Mouse (Mus musculus) intestine, embryonic 16.5 days (tissue): ENCODE measurements around the gene Phldb1. TPM values are rescaled to one million over a fixed set of nuclear protein-coding genes. Genes with fewer than 3 reads are reported as not detected.

Source experiments
- ATAC-seq: fragments of 200-750 bp; cut with Nextera tagmentation; 2 replicates; pipeline ENCODE4 v1.8.0; 2017; ENCODE audit warnings: moderate TSS enrichment, moderate library complexity
- H3K27ac ChIP-seq: fragments of 300-500 bp; sonication (generic); 2 replicates; pipeline ENCODE4 v1.5.1; 2014; ENCODE audit warnings: mild to moderate bottlenecking, low read length
- H3K27me3 ChIP-seq: fragments of 300-500 bp; sonication (generic); replicated peaks from 2 replicates; pipeline ENCODE4 v1.6.1; 2014; ENCODE audit warnings: low read length, control low read depth, mixed read lengths; ENCODE audit not compliant: control insufficient read depth, insufficient read depth
- H3K36me3 ChIP-seq: fragments of 300-500 bp; sonication (generic); 2 replicates; pipeline ENCODE4 v1.6.1; 2014; ENCODE audit warnings: low read length, control low read depth; ENCODE audit not compliant: control insufficient read depth, insufficient read depth
- H3K4me1 ChIP-seq: fragments of 300-500 bp; sonication (generic); 2 replicates; pipeline ENCODE4 v1.6.1; 2014; ENCODE audit warnings: low read length, control low read depth, mixed read lengths; ENCODE audit not compliant: control insufficient read depth, insufficient read depth
- H3K4me2 ChIP-seq: fragments of 300-500 bp; sonication (generic); 2 replicates; pipeline ENCODE4 v1.6.1; 2014; ENCODE audit warnings: low read depth, low read length, control low read depth
- H3K4me3 ChIP-seq: fragments of 300-500 bp; sonication (generic); 2 replicates; pipeline ENCODE4 v1.5.1; 2014; ENCODE audit warnings: mild to moderate bottlenecking, low read length
- H3K9ac ChIP-seq: fragments of 300-500 bp; sonication (generic); 2 replicates; pipeline ENCODE4 v1.6.1; 2014; ENCODE audit warnings: low read depth, low read length
- H3K9me3 ChIP-seq: fragments of 300-500 bp; sonication (generic); 2 replicates; pipeline ENCODE4 v1.6.1; 2016; ENCODE audit warnings: low read length, control low read depth; ENCODE audit not compliant: control insufficient read depth
- WGBS: fragments of 180-500 bp; shearing (Covaris S2); extraction: QIAGEN DNeasy Blood & Tissue Kit; methylation state at CpG from one replicate; pipeline ENCODE4 v1.1.7; 2014; 5-methylcytosine and 5-hydroxymethylcytosine counted together
- polyA plus RNA-seq: library from polyadenylated mRNA; unstranded; fragments of >200 nt; fragmentation: Nextera tagmentation; extraction: Ambion mirVana; gene quantifications from 2 replicates; pipeline ENCODE4 v1.2.1, GENCODE M21; 2015

Phldb1 gene
- polyA plus RNA-seq, 1 experiment from 2014 or later = 12.9 TPM

GRCm38 (mm10) chr9:44747341-44747740 is 12.3 kb upstream of the Phldb1 start:
- Histone ChIP-seq H3K9me3 (no peaks in the 10 kb centered on the region), H3K27me3 (no peaks in the 10 kb centered on the region), H3K4me1 (0 out of 2 replicates have a peak, but pooled peaks cover 2% of the 10 kb centered on the region), H3K9ac (no peak overlapping the region), H3K36me3 (peaks cover 16% of the 10 kb centered on the region), H3K27ac (no peak overlapping the region), H3K4me2 (no peak overlapping the region), H3K4me3 (no peak overlapping the region)
- WGBS = 95% methylated on average over 3 of the region's 3 CpGs
- no peak for ATAC-seq

GRCm38 (mm10) chr9:44746666-44747065 is 11.7 kb upstream of the Phldb1 start:
- 91% methylated on average over 3 of the region's 3 CpGs for WGBS
- Histone ChIP-seq H3K27me3 (no peaks in the 10 kb centered on the region), H3K4me1 (0 out of 2 replicates have a peak, but pooled peaks cover 2% of the 10 kb centered on the region), H3K9ac (no peak overlapping the region), H3K9me3 (no peaks in the 10 kb centered on the region), H3K36me3 (peaks cover 14% of the 10 kb centered on the region), H3K27ac (no peak overlapping the region), H3K4me3 (no peak overlapping the region), H3K4me2 (no peak overlapping the region)
- ATAC-seq = no peak

- 91% methylated on average over 7 of the region's 7 CpGs for WGBS
- Histone ChIP-seq H3K27ac (no peak overlapping the region), H3K4me3 (no peak overlapping the region), H3K4me2 (no peak overlapping the region), H3K4me1 (0 out of 2 replicates have a peak, but pooled peaks cover 2% of the 10 kb centered on the region), H3K36me3 (peaks cover 14% of the 10 kb centered on the region), H3K27me3 (no peaks in the 10 kb centered on the region), H3K9ac (no peak overlapping the region), H3K9me3 (no peaks in the 10 kb centered on the region)
- no peak for ATAC-seq
Measured at GRCm38 (mm10) chr9:44745371-44745770, 10.4 kb upstream of the Phldb1 start.

DNA sequence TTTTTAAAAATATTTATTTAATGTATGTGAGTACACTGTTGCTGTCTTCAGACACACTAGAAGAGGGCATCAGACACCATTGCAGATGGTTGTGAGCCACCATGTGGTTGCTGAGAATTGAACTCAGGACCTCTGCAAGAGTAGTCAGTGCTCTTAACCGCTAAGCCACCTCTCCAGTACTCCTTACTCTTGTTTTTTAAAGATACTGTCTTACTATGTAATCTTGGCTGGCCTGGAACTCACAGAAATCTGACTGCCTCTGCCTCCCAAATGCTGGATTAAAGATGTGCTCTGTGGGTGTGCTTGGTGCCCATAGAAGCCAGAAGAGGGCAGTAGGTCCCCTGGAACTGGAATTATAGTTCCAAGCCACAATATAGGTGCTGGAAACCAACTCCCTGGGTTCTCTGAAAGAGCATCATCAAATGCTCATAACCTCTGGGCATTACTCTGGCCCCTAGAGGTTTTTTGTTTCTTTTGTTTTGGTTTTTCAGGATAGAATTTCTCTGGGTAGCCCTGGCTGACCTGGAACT is 5.7 kb upstream of the Phldb1 start:
- 87% methylated on average over 1 of the region's 1 CpGs for WGBS

DNA sequence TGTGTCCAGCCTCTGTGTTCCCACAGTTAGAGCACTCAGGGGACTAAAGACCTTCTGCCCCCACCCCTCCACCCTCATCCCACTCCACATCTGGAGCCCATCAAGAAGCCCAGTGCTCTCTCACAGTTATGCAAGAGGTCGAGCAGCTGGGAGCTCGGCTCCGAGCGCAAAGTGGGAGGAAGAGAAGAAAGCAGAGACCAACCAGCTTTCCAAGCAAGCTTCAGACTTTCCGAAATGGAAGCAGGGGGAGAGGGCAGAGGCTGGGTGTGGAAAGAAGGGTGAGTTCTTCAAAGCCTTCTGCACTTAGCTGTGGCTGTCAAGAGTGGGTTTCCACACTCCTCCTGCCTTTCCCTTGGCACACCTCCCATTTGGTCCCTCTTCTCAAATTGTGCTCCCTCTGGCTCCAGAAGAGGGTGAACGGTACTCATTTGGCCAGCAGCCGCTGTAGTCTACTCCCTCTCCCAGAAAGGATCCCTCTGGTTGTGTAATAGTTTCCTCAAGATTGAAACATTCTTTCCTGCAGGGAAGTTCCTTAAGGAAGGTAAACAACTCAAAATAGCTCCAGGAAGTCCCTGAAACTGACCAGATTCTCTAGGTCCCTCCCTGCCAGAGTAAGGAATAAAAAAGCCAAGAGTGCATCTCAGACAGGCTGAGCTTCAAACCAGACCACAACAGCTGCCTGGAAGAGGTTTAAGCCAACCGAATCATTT is 2.4 kb upstream of the Phldb1 start:
- ATAC-seq = 0 out of 2 replicates have a peak, but pooled peaks have one; percentile 16
- H3K27ac ChIP-seq = peak overlapping the region; percentile 72
- peaks cover 20% of the 10 kb centered on the region for H3K4me1 ChIP-seq
- H3K4me3 ChIP-seq = no peak overlapping the region
- 35% methylated on average over 8 of the region's 8 CpGs for whole genome bisulfite sequencing
- H3K27me3 ChIP-seq = peaks cover 7% of the 10 kb centered on the region; the same call in 1 of the 2 replicates
- no peak overlapping the region for H3K4me2 ChIP-seq
- H3K9ac ChIP-seq = no peak overlapping the region
- H3K9me3 ChIP-seq = peaks cover 9% of the 10 kb centered on the region; the same call in 1 of the 2 replicates
- H3K36me3 ChIP-seq = no peaks in the 10 kb centered on the region

More for the DNA sequence above, 5.7 kb upstream of the Phldb1 start:
- no peak overlapping the region for H3K9ac ChIP-seq
- no peak for ATAC-seq
- no peak overlapping the region for H3K4me2 ChIP-seq
- peaks cover 4% of the 10 kb centered on the region; the same call in 1 of the 2 replicates for H3K4me1 ChIP-seq
- H3K27ac ChIP-seq = no peak overlapping the region
- H3K27me3 ChIP-seq = no peaks in the 10 kb centered on the region
- H3K9me3 ChIP-seq = peaks cover 9% of the 10 kb centered on the region; the same call in 1 of the 2 replicates
- H3K36me3 ChIP-seq = 0 out of 2 replicates have a peak, but pooled peaks cover 5% of the 10 kb centered on the region
- no peak overlapping the region for H3K4me3 ChIP-seq

DNA sequence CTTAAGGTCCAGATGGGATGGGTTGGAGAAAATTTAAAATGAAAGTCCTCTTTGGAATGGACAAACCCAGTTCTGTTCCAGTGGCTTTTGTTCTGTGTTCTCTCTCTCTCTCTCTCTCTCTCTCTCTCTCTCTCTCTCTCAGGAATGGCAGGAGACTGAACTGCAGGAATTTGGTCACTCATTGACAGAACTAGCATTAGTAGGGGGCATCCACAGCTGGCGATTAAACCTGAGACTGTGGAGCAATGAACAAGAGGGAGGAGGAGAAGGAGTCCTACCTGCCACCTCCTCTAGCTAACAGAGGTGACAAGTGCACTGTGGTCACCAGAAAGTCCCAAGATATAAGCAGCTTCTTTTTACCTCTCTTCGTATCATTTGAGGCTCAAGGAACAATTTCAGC is 1.3 kb upstream of the Phldb1 start:
- no peaks in the 10 kb centered on the region for H3K36me3 ChIP-seq
- H3K27ac ChIP-seq = no peak overlapping the region
- H3K4me1 ChIP-seq = peaks cover 22% of the 10 kb centered on the region
- no peak overlapping the region for H3K4me3 ChIP-seq
- peaks cover 9% of the 10 kb centered on the region; the same call in 1 of the 2 replicates for H3K9me3 ChIP-seq
- WGBS = 68% methylated on average over 2 of the region's 2 CpGs
- H3K9ac ChIP-seq = no peak overlapping the region
- no peak for ATAC-seq
- H3K4me2 ChIP-seq = no peak overlapping the region
- H3K27me3 ChIP-seq = peaks cover 7% of the 10 kb centered on the region; the same call in 1 of the 2 replicates

- whole genome bisulfite sequencing = 71% methylated on average over 6 of the region's 6 CpGs
- peaks cover 22% of the 10 kb centered on the region for H3K4me1 ChIP-seq
- H3K9ac ChIP-seq = no peak overlapping the region
- no peak overlapping the region for H3K27ac ChIP-seq
- H3K4me2 ChIP-seq = no peak overlapping the region
- H3K27me3 ChIP-seq = peaks cover 7% of the 10 kb centered on the region; the same call in 1 of the 2 replicates
- peaks cover 9% of the 10 kb centered on the region; the same call in 1 of the 2 replicates for H3K9me3 ChIP-seq
- ATAC-seq = no peak
- H3K36me3 ChIP-seq = no peaks in the 10 kb centered on the region
- no peak overlapping the region for H3K4me3 ChIP-seq
Measured at GRCm38 (mm10) chr9:44735886-44736285, 888 bp upstream of the Phldb1 start.

GRCm38 (mm10) chr9:44733671-44734523 is 1.1 kb downstream of the Phldb1 start:
- Histone ChIP-seq H3K4me2 (peak overlapping the region; percentile 95), H3K4me3 (peak overlapping the region; percentile 64), H3K9ac (peak overlapping the region; percentile 73), H3K27me3 (peaks cover 9% of the 10 kb centered on the region; the same call in 1 of the 2 replicates), H3K9me3 (peaks cover 3% of the 10 kb centered on the region; the same call in 1 of the 2 replicates), H3K4me1 (peaks cover 22% of the 10 kb centered on the region), H3K27ac (peak overlapping the region; percentile 59), H3K36me3 (no peaks in the 10 kb centered on the region)
- peak; percentile 41; the same call in 1 of the 2 replicates for ATAC-seq
- WGBS = 1% methylated on average over 79 of the region's 79 CpGs
